Mouse (Mus musculus) ES-E14 (cell line): Measurements from ENCODE around the gene Cap2. TPM values are rescaled to one million over a fixed set of nuclear protein-coding genes. Genes with fewer than 3 reads are reported as not detected.

Experiments
- DNase-seq: peaks from one replicate; pipeline ENCODE4 v3.0.0-alpha.2; 2013; ENCODE audit warnings: low read depth, low spot score
- H3K27ac ChIP-seq: 2 replicates; pipeline ENCODE4 v1.5.1; 2012; ENCODE audit warnings: low read depth, mild to moderate bottlenecking, low read length, moderate library complexity, mixed read lengths; ENCODE audit not compliant: poor library complexity, insufficient read depth, severe bottlenecking
- H3K36me3 ChIP-seq: 2 replicates; pipeline ENCODE4 v1.6.1; 2012; ENCODE audit warnings: mild to moderate bottlenecking, low read length, moderate library complexity, mixed read lengths; ENCODE audit not compliant: control insufficient read depth, poor library complexity, insufficient read depth, severe bottlenecking
- H3K4me1 ChIP-seq, 2 experiments: fragments of 150-350 bp in 1 of 2; sonication (generic) in 1 of 2; 2 replicates each; pipeline ENCODE4 v1.6.1; 2012; ENCODE audit warnings: low read length in 2 of 2, mild to moderate bottlenecking in 1 of 2, mixed read lengths in 1 of 2; ENCODE audit not compliant: control insufficient read depth in 2 of 2, insufficient read depth in 2 of 2, poor library complexity in 1 of 2
- H3K4me3 ChIP-seq, 2 experiments: fragments of 150-350 bp in 1 of 2; sonication (generic) in 1 of 2; 2 replicates each; pipeline ENCODE4 v1.5.1; 2012; ENCODE audit warnings: low read length in 2 of 2, low read depth in 1 of 2, mild to moderate bottlenecking in 1 of 2, mixed read lengths in 1 of 2; ENCODE audit not compliant: insufficient read depth in 1 of 2, poor library complexity in 1 of 2, severe bottlenecking in 1 of 2
- H3K9ac ChIP-seq: 2 replicates; pipeline ENCODE4 v1.6.1; 2012; ENCODE audit warnings: low read depth, mild to moderate bottlenecking, low read length, mixed read lengths; ENCODE audit not compliant: poor library complexity, insufficient read depth, severe bottlenecking
- H3K9me3 ChIP-seq: fragments of 150-350 bp; sonication (generic); 2 replicates; pipeline ENCODE4 v1.6.1; 2012; ENCODE audit warnings: low read depth, mild to moderate bottlenecking, low read length; ENCODE audit not compliant: control insufficient read depth, insufficient read depth
- CHD2 ChIP-seq: IDR thresholded peaks from 2 replicates; pipeline ENCODE4 v1.6.1; 2014; ENCODE audit warnings: mild to moderate bottlenecking, low read depth, low read length, inconsistent platforms
- HCFC1 ChIP-seq: IDR thresholded peaks from 2 replicates; pipeline ENCODE4 v1.6.1; 2012; ENCODE audit warnings: low read length, inconsistent platforms, borderline replicate concordance; ENCODE audit not compliant: insufficient read depth
- MAFK ChIP-seq: IDR thresholded peaks from 2 replicates; pipeline ENCODE4 v1.6.1; 2014; ENCODE audit warnings: mild to moderate bottlenecking, low read depth, low read length, inconsistent platforms; ENCODE audit not compliant: insufficient read depth
- ZC3H11A ChIP-seq: IDR thresholded peaks from 2 replicates; pipeline ENCODE4 v1.6.1; 2012; ENCODE audit warnings: low read depth, mild to moderate bottlenecking, inconsistent platforms, low read length, borderline replicate concordance
- ZNF384 ChIP-seq: IDR thresholded peaks from 2 replicates; pipeline ENCODE4 v1.6.1; 2012; ENCODE audit warnings: low read depth, low read length, inconsistent platforms
- in situ Hi-C, 2 experiments: fragments of 600-800 bp; cut with MboI; formaldehyde crosslinking; loops; one replicate each; pipeline ENCODE4 v1.15.1; 2025; ENCODE audit warnings: low sequenced_read_pairs in 2 of 2, inconsistent platforms in 1 of 2; ENCODE audit not compliant: unreplicated experiment in 2 of 2
- total RNA-seq: library from RNA; depleted of rRNA; stranded (reverse); fragments of 300-350 nt; gene quantifications from 2 replicates; pipeline ENCODE4 v1.2.3, GENCODE M21; 2012

The Cap2 gene
- total RNA-seq, 1 experiment: 5.1 TPM

GRCm38 (mm10) chr13:46616673-46617362, 115.2 kb downstream of the Cap2 start:
- TF ChIP-seq HCFC1 (no peak), MAFK (no peak), CHD2 (no peak), ZC3H11A (no peak), ZNF384 (no peak)
- in situ Hi-C loops: no loop called here
- no peaks in the 10 kb centered on the region for H3K36me3 ChIP-seq
- no peak overlapping the region for H3K9ac ChIP-seq
- H3K4me1 ChIP-seq: peaks cover 2 to 5% of the 10 kb centered on the region in 2 experiments; a peak in 2 of 4 replicates
- no peaks in the 10 kb centered on the region for H3K9me3 ChIP-seq
- no peak overlapping the region for H3K4me3 ChIP-seq
- DNase-seq: no peak
- H3K27ac ChIP-seq: no peak overlapping the region

DNA sequence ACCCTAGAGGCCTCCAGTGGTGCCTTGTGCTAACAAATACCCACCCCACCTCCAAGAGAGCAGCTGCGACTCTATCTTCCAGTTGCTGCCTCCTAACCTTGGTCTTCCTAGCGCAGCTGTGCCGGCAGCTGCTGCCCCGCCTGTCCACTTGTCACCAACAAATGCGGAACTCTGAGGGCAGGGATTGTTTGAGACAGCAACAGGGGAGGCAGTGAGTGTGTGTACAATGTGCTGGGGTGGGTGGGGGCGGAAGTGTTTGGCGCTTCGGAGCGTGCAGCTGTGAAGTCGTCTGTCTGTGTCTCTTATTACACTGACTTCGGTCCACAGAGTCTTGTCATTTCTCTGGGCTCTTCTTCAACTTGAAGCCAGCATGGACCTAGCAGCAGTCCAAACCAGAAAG, 118.0 kb downstream of the Cap2 start:
- H3K9ac ChIP-seq: no peak overlapping the region
- H3K9me3 ChIP-seq: no peaks in the 10 kb centered on the region
- TF ChIP-seq CHD2 (no peak), ZC3H11A (no peak), MAFK (no peak), HCFC1 (no peak), ZNF384 (no peak)
- H3K4me3 ChIP-seq: no peak overlapping the region
- no peaks in the 10 kb centered on the region for H3K36me3 ChIP-seq
- in situ Hi-C loops: loop anchor here in 1 of 2 experiments (10.0 kb wide), 1 partner anchor 305 kb away; no protein-coding TSS in a partner anchor
- no peak for DNase-seq
- H3K27ac ChIP-seq: no peak overlapping the region
- H3K4me1 ChIP-seq: peaks cover 2 to 5% of the 10 kb centered on the region in 2 experiments; a peak in 2 of 4 replicates

DNA sequence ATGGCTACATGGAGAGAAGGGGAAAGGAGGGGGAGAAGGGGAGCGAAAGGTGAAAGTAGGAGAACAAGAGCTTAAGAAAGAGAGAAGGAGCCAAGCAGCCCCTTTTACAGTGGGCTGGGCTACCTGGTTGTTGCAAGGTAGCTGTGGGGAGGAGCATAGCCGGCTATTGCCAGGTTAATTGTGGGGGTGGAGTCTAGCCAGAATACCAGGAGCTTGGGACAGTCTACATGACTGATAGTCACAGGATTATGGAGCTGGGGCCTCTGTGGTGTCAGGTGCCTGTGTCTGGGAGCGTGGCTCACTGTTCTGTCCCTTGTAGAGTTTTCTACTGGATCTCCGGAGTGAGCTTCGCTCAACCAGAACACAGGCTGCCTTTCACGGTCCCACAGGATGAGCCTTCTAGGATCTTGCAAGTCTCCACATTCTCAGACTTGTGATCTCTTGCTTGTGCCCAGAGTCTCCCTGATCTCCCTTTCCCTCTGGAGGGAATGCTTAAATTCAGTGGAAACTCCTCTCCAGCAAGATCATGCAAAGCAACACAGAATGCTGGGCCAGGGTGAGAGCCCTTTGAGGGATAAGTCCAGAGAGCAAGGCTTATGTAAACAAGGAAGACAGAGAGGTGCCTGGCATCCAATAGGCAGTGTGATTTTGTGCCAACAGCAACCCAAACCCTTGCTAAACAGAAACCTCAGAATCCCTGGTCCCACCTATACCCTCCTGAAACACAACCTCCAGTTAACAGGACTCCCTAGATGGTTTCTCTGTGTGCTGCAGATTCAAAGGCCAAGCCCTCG, 119.5 kb downstream of the Cap2 start:
- in situ Hi-C loops: loop anchor here in 1 of 2 experiments (10.0 kb wide), 1 partner anchor 306 kb away; no protein-coding TSS in a partner anchor
- no peaks in the 10 kb centered on the region for H3K36me3 ChIP-seq
- no peak for TF ChIP-seq HCFC1
- TF ChIP-seq MAFK: no peak
- no peak for TF ChIP-seq CHD2
- no peak for TF ChIP-seq ZNF384
- TF ChIP-seq ZC3H11A: no peak
- no peak overlapping the region for H3K4me3 ChIP-seq
- H3K4me1 ChIP-seq: peaks cover 2 to 5% of the 10 kb centered on the region in 2 experiments; a peak in 2 of 4 replicates
- no peak overlapping the region for H3K9ac ChIP-seq
- DNase-seq: no peak
- H3K9me3 ChIP-seq: no peaks in the 10 kb centered on the region
- no peak overlapping the region for H3K27ac ChIP-seq

- no peaks in the 10 kb centered on the region for H3K36me3 ChIP-seq
- H3K4me3 ChIP-seq: no peak overlapping the region
- no peaks in the 10 kb centered on the region; a peak in 1 of 4 replicates for H3K4me1 ChIP-seq
- in situ Hi-C loops: loop anchor here (10.0 to 25.0 kb wide), 2 partner anchors 312 to 314 kb away; no protein-coding TSS in a partner anchor
- no peak overlapping the region for H3K27ac ChIP-seq
- DNase-seq: no peak
- no peak overlapping the region for H3K9ac ChIP-seq
- no peak for TF ChIP-seq ZC3H11A
- TF ChIP-seq CHD2: no peak
- no peak for TF ChIP-seq ZNF384
- no peak for TF ChIP-seq HCFC1
- no peak for TF ChIP-seq MAFK
- no peaks in the 10 kb centered on the region for H3K9me3 ChIP-seq
Observed at GRCm38 (mm10) chr13:46626608-46627007, 125.0 kb downstream of the Cap2 start.
